Mouse (Mus musculus) thymus, adult 2 months (tissue): ENCODE measurements at regions not wholly inside any gene's neighbourhood (a gene's known extent, or its start where the extent isn't known, plus 50 kb on each side); places are given as distances from the start of the nearest gene placed in this dataset.
A peak's percentile ranks its signal among the peaks of the same experiment; 100 is the strongest.
"Not testable (repeated sequence)": the region's sequence is repeated elsewhere in the genome, so short reads cannot be mapped to it uniquely, and the experiment has no call there.

Experiments used
- CTCF ChIP-seq: fragments of 200-500 bp; IDR thresholded peaks from 2 replicates; pipeline ENCODE4 v1.5.1; 2012; ENCODE audit warnings: mild to moderate bottlenecking, control low read depth, low read length, moderate library complexity, borderline replicate concordance; ENCODE audit not compliant: control insufficient read depth, poor library complexity, insufficient read depth; ENCODE audit errors: extremely low read depth
- POLR2A ChIP-seq: fragments of 200-500 bp; IDR thresholded peaks from 2 replicates; pipeline ENCODE4 v1.6.1; 2012; ENCODE audit warnings: mild to moderate bottlenecking, low read length, control low read depth, moderate library complexity; ENCODE audit not compliant: control insufficient read depth, poor library complexity, insufficient read depth; ENCODE audit errors: extremely low read depth

GRCm38 (mm10) chr12:114378696-114379350, 835.1 kb downstream of the Adam6a start:
- TF ChIP-seq POLR2A: not testable (repeated sequence)
- peak; percentile 53; the same call in 1 of the 2 replicates for TF ChIP-seq CTCF
